Mouse (Mus musculus): ENCODE measurements around the gene Nepro.

Nepro gene

GRCm38 (mm10) chr16:44703458-44703857 lies 20.6 kb upstream of the Nepro start:
- DNase-seq, result no peak

GRCm38 (mm10) chr16:44716305-44717140 lies 7.6 kb upstream of the Nepro start:
- DNase-seq, result peak; percentile 25 to 52

GRCm38 (mm10) chr16:44717141-44717634 lies 6.9 kb upstream of the Nepro start:
- DNase-seq, result no peak

- no peak for DNase-seq
Measured at GRCm38 (mm10) chr16:44717838-44718237, 6.3 kb upstream of the Nepro start.

- peak in 1 of 2 experiments; percentile 38 for DNase-seq
Measured at GRCm38 (mm10) chr16:44719349-44719748, 4.8 kb upstream of the Nepro start.

- no peak for DNase-seq
Measured at GRCm38 (mm10) chr16:44720518-44720917, 3.6 kb upstream of the Nepro start.

GRCm38 (mm10) chr16:44722666-44723065 lies 1.4 kb upstream of the Nepro start:
- no peak for DNase-seq

GRCm38 (mm10) chr16:44724847-44725246 lies 746 bp downstream of the Nepro start:
- DNase-seq, result peak; percentile 32 to 51

GRCm38 (mm10) chr16:44725286-44726223 lies 1.5 kb downstream of the Nepro start:
- peak; percentile 83 to 84 for DNase-seq

- DNase-seq, result no peak
Measured at GRCm38 (mm10) chr16:44727525-44727924, 3.4 kb downstream of the Nepro start.

- DNase-seq, result no peak
Measured at GRCm38 (mm10) chr16:44734059-44734458, 10.0 kb downstream of the Nepro start.

- DNase-seq, result no peak
Measured at GRCm38 (mm10) chr16:44735676-44736075, 11.6 kb downstream of the Nepro start.

GRCm38 (mm10) chr16:44736118-44736517 lies 12.0 kb downstream of the Nepro start:
- no peak for DNase-seq

GRCm38 (mm10) chr16:44742753-44743152 lies 18.7 kb downstream of the Nepro start:
- no peak for DNase-seq

- DNase-seq, result peak in 1 of 2 experiments; percentile 12
Measured at GRCm38 (mm10) chr16:44745471-44745865, 21.4 kb downstream of the Nepro start.

- peak; percentile 86 to 88 for DNase-seq
Measured at GRCm38 (mm10) chr16:44745866-44746562, 21.9 kb downstream of the Nepro start, which contains the start of gene Gtpbp8. Gene Gtpbp8, minus strand, starts transcription at chr16:44746363.

- no peak for DNase-seq
Measured at GRCm38 (mm10) chr16:44748007-44748406, 23.9 kb downstream of the Nepro start.

GRCm38 (mm10) chr16:44757700-44758099 lies 33.6 kb downstream of the Nepro start:
- no peak for DNase-seq

GRCm38 (mm10) chr16:44761811-44762210 lies 37.7 kb downstream of the Nepro start:
- no peak for DNase-seq

GRCm38 (mm10) chr16:44765555-44766319 lies 41.6 kb downstream of the Nepro start, which contains the start of gene Cd200r1:
Gene Cd200r1, plus strand, starts transcription at chr16:44765736.
- no peak for DNase-seq

GRCm38 (mm10) chr16:44766320-44766892 lies 42.3 kb downstream of the Nepro start:
- DNase-seq, result no peak
